Mouse (Mus musculus): ENCODE results near the gene Grk2.

GRCm38 (mm10) chr19:4303640-4303995 lies 2.4 kb downstream of the Grk2 start:
- TF ChIP-seq EP300 (IDR thresholded peaks at IDR 0.05; ENCODE audit: insufficient read depth, low read depth, low read length) (no peak), CTCF (IDR thresholded peaks at IDR 0.05; ENCODE audit: low read depth, low read length) (no peak), POLR2A (IDR thresholded peaks at IDR 0.05; ENCODE audit: insufficient read depth, low read length) (no peak)

All from ES-Bruce4 (cell line).